In genomic region chr12:85178294-85178693, GRCm38 (mm10) we compare ENCODE assay signal across 24 mouse cellular contexts. TPM values are rescaled to one million over a fixed set of nuclear protein-coding genes. Genes with fewer than 3 reads are reported as not detected.
"Had no signal": no experiment of that assay in that cellular context is flagged by ENCODE, and none has a peak within 500 bp of the region (broad histone marks: within the 10 kb centered on the region; RNA-seq: fewer than 3 reads in every experiment).

No protein-coding gene starts in this region.

- H3K9me3 ChIP-seq: heart, embryonic 13.5 days; heart, embryonic 15.5 days; hindbrain, embryonic 13.5 days; intestine, embryonic 15.5 days; limb, embryonic 10.5 days; limb, embryonic 12.5 days had no signal

- H3K9ac ChIP-seq: heart, embryonic 15.5 days; hindbrain, embryonic 13.5 days; intestine, embryonic 15.5 days; limb, embryonic 12.5 days had no signal

- H3K27ac ChIP-seq: heart, adult 2 months; heart, embryonic 13.5 days; heart, embryonic 15.5 days; hindbrain, embryonic 13.5 days; intestine, embryonic 15.5 days; layer of hippocampus, adult 2 months; left cerebral cortex, adult 2 months; limb, embryonic 10.5 days; limb, embryonic 12.5 days had no signal

- DNase-seq: gastrocnemius, postnatal 14 days; heart, adult 2 months; heart, postnatal 14 days; heart, postnatal 4 days; kidney, adult 2 months; kidney, adult 9 months; kidney, postnatal 10 days; kidney, postnatal 25 days; kidney, postnatal 4 days; liver had no signal

- H3K27me3 ChIP-seq: intestine, embryonic 15.5 days had no signal

- ATAC-seq: forebrain, embryonic 16.5 days; hindbrain, embryonic 16.5 days; inflammation-experienced regulatory T-cells, adult 6 months; intestine, embryonic 15.5 days; intestine, postnatal 0 days had no signal

- H3K4me3 ChIP-seq: heart, adult 2 months; heart, embryonic 13.5 days; heart, embryonic 15.5 days; intestine, embryonic 15.5 days; layer of hippocampus, adult 2 months; left cerebral cortex, adult 2 months; limb, embryonic 12.5 days had no signal

- H3K4me2 ChIP-seq: hindbrain, embryonic 13.5 days; liver, embryonic 11.5 days had no signal

- H3K36me3 ChIP-seq: heart, embryonic 13.5 days; heart, embryonic 15.5 days; hindbrain, embryonic 13.5 days; intestine, embryonic 15.5 days; limb, embryonic 10.5 days; limb, embryonic 12.5 days had no signal

RNA-seq across cellular contexts. Expression of gene Pgf, which starts 0.7 kb away (rescaled TPM):
- total RNA-seq: granulocyte monocyte progenitor cell, adult 5-6 weeks had no signal
- polyA plus RNA-seq: inflammation-experienced regulatory T-cells, adult 6 months had no signal

RNA-seq across cellular contexts. Expression of gene Rps6kl1, which starts 27.2 kb away (rescaled TPM):
- total RNA-seq: granulocyte monocyte progenitor cell, adult 5-6 weeks had no signal
